Mouse (Mus musculus) small intestine, adult 2 months (tissue): ENCODE results near the gene Inmt. TPM values are rescaled to one million over a fixed set of nuclear protein-coding genes. Genes with fewer than 3 reads are reported as not detected.
A peak's percentile ranks its signal among the peaks of the same experiment; 100 is the strongest.
"Not testable (repeated sequence)": the region's sequence is repeated elsewhere in the genome, so short reads cannot be mapped to it uniquely, and the experiment has no call there.

Source experiments
- H3K27ac ChIP-seq: fragments of 200-500 bp; 2 replicates; pipeline ENCODE4 v1.5.1; 2012; ENCODE audit warnings: low read depth, low read length, control low read depth, inconsistent platforms; ENCODE audit not compliant: insufficient read depth
- H3K27me3 ChIP-seq: fragments of 200-500 bp; 2 replicates; pipeline ENCODE4 v1.6.1; 2012; ENCODE audit warnings: mild to moderate bottlenecking, moderate library complexity, low read length, inconsistent platforms; ENCODE audit not compliant: control insufficient read depth, insufficient read depth
- H3K36me3 ChIP-seq: fragments of 200-500 bp; 2 replicates; pipeline ENCODE4 v1.6.1; 2012; ENCODE audit warnings: mild to moderate bottlenecking, low read length, control low read depth, inconsistent platforms; ENCODE audit not compliant: control insufficient read depth, insufficient read depth
- H3K4me1 ChIP-seq: fragments of 200-500 bp; 2 replicates; pipeline ENCODE4 v1.6.1; 2012; ENCODE audit warnings: low read length, inconsistent platforms, mixed read lengths; ENCODE audit not compliant: control insufficient read depth, insufficient read depth, insufficient read length
- H3K4me3 ChIP-seq: fragments of 200-500 bp; 2 replicates; pipeline ENCODE4 v1.5.1; 2012; ENCODE audit warnings: low read depth, mild to moderate bottlenecking, control low read depth, inconsistent platforms, low read length, moderate library complexity
- CTCF ChIP-seq: fragments of 200-500 bp; IDR thresholded peaks from 2 replicates; pipeline ENCODE4 v1.5.1; 2012; ENCODE audit warnings: low read depth, mild to moderate bottlenecking, control low read depth, inconsistent platforms, low read length, moderate library complexity, mixed read lengths; ENCODE audit not compliant: insufficient replicate concordance, insufficient read length; ENCODE audit errors: extremely low read depth
- POLR2A ChIP-seq: fragments of 200-500 bp; IDR thresholded peaks from 2 replicates; pipeline ENCODE4 v1.6.1; 2012; ENCODE audit warnings: low read depth, mild to moderate bottlenecking, control low read depth, inconsistent platforms, low read length, moderate library complexity
- WGBS: fragments of 180-500 bp; shearing (Covaris S2); methylation state at CpG from one replicate; pipeline ENCODE4 v1.1.7; 2018; 5-methylcytosine and 5-hydroxymethylcytosine counted together
- polyA plus RNA-seq: library from polyadenylated mRNA; depleted of rRNA; stranded (reverse); fragments of >200 nt; gene quantifications from 2 replicates; pipeline ENCODE4 v1.2.3, GENCODE M21; 2012

The Inmt gene
- polyA plus RNA-seq, 1 experiment: 0.27 TPM

GRCm38 (mm10) chr6:55202913-55203910, 28.4 kb upstream of the Inmt start, which contains the start of gene Mindy4:
Mindy4 (plus strand) TSS chr6:55203383.
- H3K4me3 ChIP-seq: peak within 1 kb of the TSS; percentile 82
- peaks cover 2% of the 10 kb centered on the region; the same call in 1 of the 2 replicates for H3K4me1 ChIP-seq
- WGBS: 4% methylated on average over 33 of the region's 33 CpGs
- no peaks in the 10 kb centered on the region for H3K36me3 ChIP-seq
- no peak; the same call in 1 of the 2 replicates for TF ChIP-seq POLR2A
- TF ChIP-seq CTCF: no peak; the same call in 1 of the 2 replicates
- no peaks in the 10 kb centered on the region for H3K27me3 ChIP-seq
- peak within 1 kb of the TSS; percentile 77 for H3K27ac ChIP-seq

- TF ChIP-seq POLR2A: no peak
- no peak for TF ChIP-seq CTCF
- WGBS: 89% methylated on average over 3 of the region's 3 CpGs
- Histone ChIP-seq H3K4me1 (peaks cover 2% of the 10 kb centered on the region; the same call in 1 of the 2 replicates), H3K36me3 (no peaks in the 10 kb centered on the region), H3K4me3 (no peak overlapping the region), H3K27me3 (no peaks in the 10 kb centered on the region), H3K27ac (no peak overlapping the region)
Measured at GRCm38 (mm10) chr6:55199047-55199446, 24.2 kb upstream of the Inmt start.

- H3K27ac ChIP-seq: no peak overlapping the region
- no peaks in the 10 kb centered on the region for H3K4me1 ChIP-seq
- H3K4me3 ChIP-seq: no peak overlapping the region
- TF ChIP-seq CTCF: no peak
- no peak for TF ChIP-seq POLR2A
- no peaks in the 10 kb centered on the region for H3K27me3 ChIP-seq
- no peaks in the 10 kb centered on the region for H3K36me3 ChIP-seq
- WGBS: 89% methylated on average over 3 of the region's 3 CpGs
Measured at GRCm38 (mm10) chr6:55193171-55193570, 18.3 kb upstream of the Inmt start.

GRCm38 (mm10) chr6:55191537-55191936, 16.7 kb upstream of the Inmt start:
- Histone ChIP-seq H3K27me3 (no peaks in the 10 kb centered on the region), H3K4me3 (no peak overlapping the region), H3K27ac (no peak overlapping the region), H3K36me3 (no peaks in the 10 kb centered on the region), H3K4me1 (no peaks in the 10 kb centered on the region)
- no peak for TF ChIP-seq POLR2A
- no peak for TF ChIP-seq CTCF
- WGBS: 45% methylated on average over 4 of the region's 4 CpGs

GRCm38 (mm10) chr6:55189406-55189805, 14.6 kb upstream of the Inmt start:
- Histone ChIP-seq H3K27me3 (no peaks in the 10 kb centered on the region), H3K4me1 (no peaks in the 10 kb centered on the region), H3K4me3 (no peak overlapping the region), H3K27ac (no peak overlapping the region), H3K36me3 (no peaks in the 10 kb centered on the region)
- TF ChIP-seq CTCF (no peak), POLR2A (no peak)

- H3K4me1 ChIP-seq, H3K27ac ChIP-seq, H3K36me3 ChIP-seq, H3K27me3 ChIP-seq, H3K4me3 ChIP-seq: not testable (repeated sequence)
- whole genome bisulfite sequencing: 93% methylated on average over 17 of the region's 17 CpGs
Measured at GRCm38 (mm10) chr6:55187827-55188226, 13.0 kb upstream of the Inmt start.

- TF ChIP-seq CTCF (no peak), POLR2A (no peak)
- H3K27ac ChIP-seq: no peak overlapping the region
- 54% methylated on average over 1 of the region's 1 CpGs for WGBS
- H3K4me1 ChIP-seq: no peaks in the 10 kb centered on the region
- no peaks in the 10 kb centered on the region for H3K36me3 ChIP-seq
- H3K27me3 ChIP-seq: no peaks in the 10 kb centered on the region
- H3K4me3 ChIP-seq: no peak overlapping the region
Measured at GRCm38 (mm10) chr6:55182655-55183430, 8.0 kb upstream of the Inmt start.
